Mouse (Mus musculus): ENCODE results near the gene Ccdc30.

Ccdc30 gene

DNA sequence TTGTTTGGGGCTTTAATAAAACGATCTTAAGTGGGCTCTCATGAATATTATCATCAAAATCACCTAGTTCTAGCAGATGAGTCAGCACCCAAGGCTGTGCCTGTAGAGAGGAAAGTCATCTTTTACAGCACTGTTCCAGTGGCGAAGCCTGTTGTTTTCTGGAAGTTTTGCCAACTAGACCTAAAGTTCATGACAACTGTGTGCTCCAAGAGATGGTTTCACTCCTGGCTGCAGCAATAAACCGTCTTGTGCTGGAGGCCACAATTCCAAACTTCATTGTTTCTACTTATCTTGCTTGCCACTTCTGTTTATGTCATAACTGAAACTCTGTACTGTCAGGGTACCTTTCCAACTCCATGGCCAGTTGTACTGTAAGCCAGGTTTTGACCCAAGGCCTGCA is 1.9 kb upstream of the Ccdc30 start:
- DNase-seq (ENCODE audit: low read depth, low spot score) = no peak

DNA sequence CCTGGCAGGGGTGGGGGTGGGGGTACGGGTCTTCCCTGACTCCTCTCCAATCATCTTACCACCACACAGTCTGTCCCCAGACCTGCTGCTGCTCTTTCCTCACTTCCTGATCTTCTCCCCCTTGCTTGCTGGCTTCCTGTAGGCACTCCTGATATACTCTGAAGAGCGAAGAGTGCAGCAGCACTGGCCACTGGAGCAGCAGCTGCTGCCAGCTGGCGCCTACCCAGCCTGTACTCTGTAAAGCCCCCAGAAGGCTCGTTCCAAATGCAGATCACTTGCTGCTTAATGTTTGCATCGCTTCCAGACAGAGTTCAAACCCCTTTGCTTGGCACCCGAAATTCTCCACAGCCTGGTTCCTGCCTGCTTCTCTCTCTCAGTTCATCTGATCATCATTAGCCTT is 2.5 kb downstream of the Ccdc30 start:
- DNase-seq (ENCODE audit: low read depth, low spot score) = no peak

DNA sequence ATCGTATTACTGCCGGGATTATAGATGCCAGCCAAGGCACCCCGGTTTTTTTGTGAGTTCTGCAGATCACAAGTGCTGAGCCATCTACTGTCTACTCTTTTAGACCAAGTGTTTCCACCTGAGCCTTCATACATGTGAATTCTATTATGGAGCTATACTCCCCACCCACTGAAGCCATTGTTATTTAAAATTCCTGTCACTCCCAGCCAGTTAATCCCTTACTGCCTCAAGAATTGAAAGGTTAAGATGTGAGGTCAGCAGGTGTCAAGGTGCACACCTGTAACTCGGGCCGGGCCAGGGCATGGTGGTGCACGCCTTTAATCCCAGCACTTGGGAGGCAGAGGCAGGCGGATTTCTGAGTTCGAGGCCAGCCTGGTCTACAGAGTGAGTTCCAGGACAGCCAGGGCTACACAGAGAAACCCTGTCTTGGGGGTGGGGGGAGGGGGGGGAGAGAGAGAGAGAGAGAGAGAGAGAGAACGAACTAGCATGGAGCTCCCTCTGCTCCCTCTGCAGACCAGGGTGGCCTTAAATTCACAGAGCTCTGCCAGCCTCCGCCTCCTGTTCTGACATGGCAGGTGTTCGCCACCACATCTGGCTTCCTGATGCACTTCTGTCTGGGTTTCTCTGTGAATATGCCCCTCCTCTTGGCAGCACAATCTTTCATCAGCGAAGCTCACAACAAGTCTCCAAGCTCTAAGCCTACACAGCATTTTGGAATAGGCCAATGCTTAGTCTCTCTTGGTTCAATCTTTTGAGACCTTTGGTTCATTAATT is 3.3 kb downstream of the Ccdc30 start:
- DNase-seq (ENCODE audit: low read depth, low spot score) = peak; percentile 86

GRCm38 (mm10) chr4:119403431-119403830 is 11.9 kb downstream of the Ccdc30 start:
- peak; percentile 78 for DNase-seq (ENCODE audit: low read depth, low spot score)

DNA sequence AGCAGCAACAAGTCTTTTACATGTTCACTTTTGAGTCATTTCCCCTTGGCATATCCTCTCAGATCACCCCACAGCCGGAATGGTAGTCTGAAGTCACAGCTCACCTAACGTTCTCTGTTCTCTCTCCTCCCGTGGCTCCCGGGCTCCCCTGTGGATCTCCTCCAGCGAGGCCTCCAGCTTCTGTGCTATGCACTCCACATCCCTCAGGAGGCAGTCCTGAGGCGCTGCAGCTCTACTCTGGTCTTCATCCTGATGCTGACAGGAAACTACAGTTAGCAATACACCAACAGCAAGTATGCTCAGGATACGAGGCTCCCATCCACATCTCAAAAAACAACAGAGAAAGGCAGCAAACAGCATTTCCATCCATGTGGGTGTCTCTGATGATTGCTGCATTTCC is 14.4 kb downstream of the Ccdc30 start:
- peak; percentile 63 for DNase-seq (ENCODE audit: low read depth, low spot score)

DNA sequence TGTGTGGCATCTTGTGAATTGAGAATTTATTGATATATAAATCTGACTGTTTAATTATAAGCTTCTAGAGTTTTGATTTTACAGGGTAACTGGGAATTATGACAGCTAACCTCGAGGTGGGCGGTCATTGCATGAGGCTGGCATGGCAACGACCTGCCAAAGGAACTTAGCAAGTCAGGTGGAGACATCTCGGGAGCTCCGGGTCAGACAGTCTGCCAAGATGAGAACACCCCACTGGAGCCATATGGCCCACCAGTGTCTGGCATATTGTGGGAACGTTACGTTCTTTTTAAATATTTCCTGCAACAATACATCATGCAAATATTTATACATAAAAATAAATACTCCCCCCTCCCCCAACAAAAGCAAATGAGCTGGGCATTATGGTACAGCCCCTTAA is 16.6 kb downstream of the Ccdc30 start:
- no peak for DNase-seq (ENCODE audit: low read depth, low spot score)

GRCm38 (mm10) chr4:119390369-119390768 is 25.0 kb downstream of the Ccdc30 start:
- DNase-seq (ENCODE audit: low read depth, low spot score) = peak; percentile 81

GRCm38 (mm10) chr4:119389184-119389583 is 26.1 kb downstream of the Ccdc30 start:
- DNase-seq (ENCODE audit: low read depth, low spot score) = no peak

DNA sequence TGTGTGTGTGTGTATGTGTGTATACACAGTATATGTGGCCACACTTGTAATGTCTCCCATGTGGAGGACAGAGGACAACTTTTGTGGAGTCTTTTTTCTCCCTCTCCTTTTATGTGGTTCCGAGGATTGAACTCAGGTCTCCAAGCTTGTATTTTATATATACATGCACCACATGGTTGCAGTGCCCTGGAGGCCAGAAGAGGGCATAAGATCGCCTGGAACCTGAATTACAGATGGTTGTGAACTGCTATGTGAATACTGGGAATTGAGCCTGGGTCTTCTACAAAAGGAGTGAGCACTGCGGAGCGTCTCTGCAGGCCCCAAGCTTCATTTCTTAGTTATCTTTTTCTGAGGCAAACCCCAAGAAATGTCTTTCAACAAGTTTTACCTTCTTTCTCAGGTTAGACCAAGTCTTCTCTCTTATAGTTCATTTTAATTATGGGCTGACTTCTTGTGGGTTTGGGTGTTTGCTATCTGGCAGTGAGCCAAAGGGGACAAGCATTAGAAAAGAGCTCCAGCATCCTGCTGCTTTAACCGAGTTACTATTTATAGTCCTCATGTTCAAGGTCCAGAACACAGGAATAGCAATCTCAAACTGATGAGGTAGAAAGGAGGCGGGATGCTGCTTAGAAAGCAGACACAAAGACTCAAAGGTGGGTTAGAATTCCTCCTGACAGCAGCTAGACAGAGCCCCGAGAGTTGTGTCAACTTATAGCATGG is 33.7 kb downstream of the Ccdc30 start:
- DNase-seq (ENCODE audit: low read depth, low spot score) = no peak

DNA sequence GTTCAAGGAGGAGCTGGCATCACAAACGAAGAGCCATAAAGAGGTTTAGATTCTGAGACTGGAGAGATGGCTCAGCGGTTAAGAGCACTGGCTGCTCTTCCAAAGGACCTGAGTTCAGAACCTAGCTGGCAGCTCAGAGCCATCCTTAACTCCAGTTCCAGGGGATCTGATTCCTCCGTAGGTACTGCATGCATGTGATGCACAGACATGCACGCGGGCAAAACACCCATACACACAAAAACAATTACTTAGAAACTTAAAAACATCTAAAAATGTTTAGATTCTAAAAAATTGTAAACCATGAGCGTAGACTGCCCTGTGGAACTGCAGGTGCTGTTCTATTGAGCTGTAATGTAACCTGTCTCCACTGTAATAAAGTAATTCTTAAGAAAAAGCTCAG is 45.9 kb downstream of the Ccdc30 start:
- peak; percentile 79 for DNase-seq (ENCODE audit: low read depth, low spot score)

GRCm38 (mm10) chr4:119366758-119367526 is 48.4 kb downstream of the Ccdc30 start:
- DNase-seq (ENCODE audit: low read depth, low spot score) = no peak

- DNase-seq (ENCODE audit: low read depth, low spot score) = peak; percentile 65
These were observed 53.1 kb downstream of the Ccdc30 start for GRCm38 (mm10) chr4:119362231-119362630.

- DNase-seq (ENCODE audit: low read depth, low spot score) = peak; percentile 63
These were observed 55.9 kb downstream of the Ccdc30 start for GRCm38 (mm10) chr4:119359196-119359971.

DNA sequence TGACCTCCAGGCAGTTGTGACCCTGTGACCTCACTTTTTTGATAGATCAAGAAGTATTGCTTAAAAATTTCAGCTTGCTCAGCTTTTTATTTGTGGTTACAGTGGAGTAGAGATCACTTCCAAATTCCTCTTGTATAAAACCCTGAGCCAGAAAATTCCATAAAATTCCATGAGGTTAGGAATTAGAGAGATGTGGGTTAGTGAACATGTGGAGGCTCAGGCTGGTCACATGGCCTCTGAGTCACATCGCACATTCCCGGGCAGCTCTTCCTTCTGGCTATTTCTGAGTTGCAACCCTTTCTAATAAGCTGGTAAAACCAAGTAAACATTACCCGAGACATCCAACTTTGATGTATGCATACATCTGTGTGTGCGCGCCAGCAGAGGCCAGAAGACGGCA is 69.8 kb downstream of the Ccdc30 start:
- DNase-seq (ENCODE audit: low read depth, low spot score) = no peak

DNA sequence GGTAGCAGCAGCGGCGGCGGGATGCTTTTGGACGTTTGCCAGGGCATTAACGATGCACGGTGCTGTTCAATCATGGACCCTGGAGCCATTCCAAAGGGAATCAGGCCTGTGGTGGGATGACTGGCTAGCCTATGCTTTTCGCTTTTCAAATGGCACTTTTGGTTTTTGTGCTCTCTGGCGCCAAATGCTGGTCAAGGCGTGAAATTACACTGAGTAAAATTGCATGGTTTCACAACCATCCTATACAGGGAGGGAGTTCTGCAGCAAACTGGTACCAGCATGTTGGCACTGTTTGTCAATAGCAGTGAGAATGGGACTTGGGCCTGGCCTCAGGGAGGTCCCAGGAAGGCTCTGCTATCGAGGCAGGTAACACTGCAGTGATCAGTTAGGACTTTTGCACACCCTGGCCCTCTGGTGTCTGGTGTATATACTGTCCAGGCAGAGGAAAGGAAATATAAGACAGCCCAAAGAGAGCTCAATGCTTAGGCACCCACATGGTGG is 76.4 kb downstream of the Ccdc30 start:
- peak; percentile 78 for DNase-seq (ENCODE audit: low read depth, low spot score)

DNA sequence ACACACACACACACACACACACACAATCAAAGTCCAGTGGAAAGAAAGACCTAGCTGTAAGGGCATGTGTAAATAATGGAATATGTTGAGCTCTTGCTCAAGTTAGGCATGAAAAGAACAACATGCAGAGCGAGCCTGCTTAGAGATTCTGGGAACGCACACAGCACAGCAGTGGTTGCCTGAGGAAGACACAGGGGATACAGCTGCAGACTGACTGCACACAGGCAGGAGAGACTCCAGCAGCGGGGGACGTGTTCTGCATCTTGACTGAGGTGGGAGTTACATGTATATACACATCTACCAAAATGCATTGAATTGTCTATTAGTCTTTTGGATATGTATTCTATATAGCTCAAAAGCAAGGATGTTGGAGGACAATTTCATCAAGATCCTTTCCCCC is 76.9 kb downstream of the Ccdc30 start:
- DNase-seq (ENCODE audit: low read depth, low spot score) = no peak

DNA sequence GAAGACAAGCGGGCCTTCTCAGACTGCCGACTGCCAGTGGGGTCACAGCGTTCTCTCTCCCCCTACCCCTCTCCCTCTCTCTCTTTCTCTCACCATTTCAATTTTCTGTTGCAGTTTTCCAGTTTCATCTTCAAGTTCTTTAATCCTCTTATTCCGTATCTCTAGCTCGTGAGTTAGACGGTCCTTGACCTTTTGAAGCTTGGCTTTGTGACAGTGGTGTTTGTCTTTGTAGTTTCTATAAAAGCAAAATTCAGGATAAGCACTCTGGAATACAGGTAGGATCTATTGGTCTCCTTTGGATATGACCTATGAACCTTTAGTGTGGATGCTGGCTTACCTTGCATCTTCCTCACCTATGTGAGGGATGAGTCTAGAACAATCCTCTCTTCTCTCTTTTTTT is 81.8 kb downstream of the Ccdc30 start:
- DNase-seq (ENCODE audit: low read depth, low spot score) = no peak

- DNase-seq (ENCODE audit: low read depth, low spot score) = peak; percentile 25
These were observed 94.3 kb downstream of the Ccdc30 start for GRCm38 (mm10) chr4:119320896-119321550.

DNA sequence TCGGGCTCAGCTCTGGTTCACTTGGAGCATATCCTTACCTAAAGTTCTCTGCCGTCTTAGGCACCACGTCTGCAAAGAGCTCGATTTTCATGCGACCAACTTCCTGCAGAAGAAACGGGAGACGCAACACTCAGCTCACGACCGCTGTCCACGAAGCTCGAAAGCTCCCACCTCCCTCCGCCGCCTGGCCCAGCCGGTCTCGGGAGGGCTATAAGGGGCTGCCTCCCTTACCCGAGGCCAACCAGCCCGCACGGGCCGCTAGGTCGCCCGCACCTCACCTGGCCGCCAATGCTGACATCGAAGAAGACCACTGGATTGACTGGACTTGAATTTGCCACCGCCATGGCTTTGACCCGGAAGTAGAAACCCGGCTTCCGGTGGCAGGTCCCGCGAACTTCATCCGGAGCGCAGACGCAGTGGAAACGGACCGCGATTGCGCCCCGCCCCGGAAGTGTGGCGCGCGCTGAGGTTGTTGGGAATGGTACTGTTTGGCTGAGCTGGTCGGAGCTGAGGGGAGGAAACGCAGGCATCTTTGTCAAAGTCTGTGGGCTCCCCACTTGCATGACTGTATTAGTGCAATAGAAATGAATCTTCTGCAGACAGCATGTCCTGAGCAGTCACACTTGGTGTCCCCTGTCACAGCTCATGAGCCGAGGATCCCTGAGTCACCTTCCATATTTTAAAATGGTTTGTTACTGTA is 95.0 kb downstream of the Ccdc30 start, which contains the start of gene Ppih:
TSS of gene Ppih (minus strand) at position 416 of the 700 bp plus-strand sequence.
- DNase-seq (ENCODE audit: low read depth, low spot score) = peak; percentile 94

GRCm38 (mm10) chr4:119313756-119314155 is 101.6 kb downstream of the Ccdc30 start:
- no peak for DNase-seq (ENCODE audit: low read depth, low spot score)
